Mouse (Mus musculus) embryonic facial prominence, embryonic 14.5 days (tissue): ENCODE data around the gene Npepl1. TPM values are rescaled to one million over a fixed set of nuclear protein-coding genes. Genes with fewer than 3 reads are reported as not detected.

Source experiments
- ATAC-seq: fragments of 200-750 bp; cut with Nextera tagmentation; 2 replicates; pipeline ENCODE4 v1.8.0; 2017; ENCODE audit warnings: low read depth, moderate number of reproducible peaks, moderate TSS enrichment
- DNase-seq: peaks from one replicate; pipeline ENCODE4 v3.0.0-alpha.2; 2015; ENCODE audit warnings: low spot score
- H3K27ac ChIP-seq: fragments of 300-500 bp; sonication (generic); replicated peaks from 2 replicates; pipeline ENCODE4 v1.5.1; 2014; ENCODE audit warnings: low read depth, mild to moderate bottlenecking, low read length, moderate library complexity
- H3K27me3 ChIP-seq: fragments of 300-500 bp; sonication (generic); replicated peaks from 2 replicates; pipeline ENCODE4 v1.6.1; 2014; ENCODE audit warnings: low read length; ENCODE audit not compliant: control insufficient read depth, insufficient read depth
- H3K36me3 ChIP-seq: fragments of 300-500 bp; sonication (generic); 2 replicates; pipeline ENCODE4 v1.6.1; 2014; ENCODE audit warnings: low read length, mixed read lengths; ENCODE audit not compliant: control insufficient read depth, insufficient read depth
- H3K4me1 ChIP-seq: fragments of 300-500 bp; sonication (generic); 2 replicates; pipeline ENCODE4 v1.6.1; 2014; ENCODE audit warnings: antibody characterized with exemption, low read length; ENCODE audit not compliant: control insufficient read depth, insufficient read depth
- H3K4me2 ChIP-seq: fragments of 300-500 bp; sonication (generic); 2 replicates; pipeline ENCODE4 v1.6.1; 2014; ENCODE audit warnings: low read depth, mild to moderate bottlenecking, low read length, moderate library complexity, mixed read lengths
- H3K4me3 ChIP-seq: fragments of 300-500 bp; sonication (generic); 2 replicates; pipeline ENCODE4 v1.5.1; 2014; ENCODE audit warnings: low read depth, mild to moderate bottlenecking, low read length
- H3K9ac ChIP-seq: fragments of 300-500 bp; sonication (generic); 2 replicates; pipeline ENCODE4 v1.6.1; 2014; ENCODE audit warnings: low read depth, mild to moderate bottlenecking, low read length, moderate library complexity, mixed read lengths
- H3K9me3 ChIP-seq: fragments of 300-500 bp; sonication (generic); 2 replicates; pipeline ENCODE4 v1.6.1; 2016; ENCODE audit warnings: low read length; ENCODE audit not compliant: control insufficient read depth
- WGBS: fragments of 180-500 bp; shearing (Covaris S2); extraction: QIAGEN DNeasy Blood & Tissue Kit; methylation state at CpG from one replicate; pipeline ENCODE4 v1.1.7; 2014; 5-methylcytosine and 5-hydroxymethylcytosine counted together
- polyA plus RNA-seq: library from polyadenylated mRNA; unstranded; fragments of >200 nt; fragmentation: Nextera tagmentation; extraction: Ambion mirVana; gene quantifications from 2 replicates; pipeline ENCODE4 v1.2.1, GENCODE M21; 2014

The Npepl1 gene
- polyA plus RNA-seq, result 79.9 and 80.6 TPM in 2 replicates

- Histone ChIP-seq H3K36me3 (peaks cover 10% of the 10 kb centered on the region; the same call in 1 of the 2 replicates), H3K27me3 (no peaks in the 10 kb centered on the region), H3K4me1 (peaks cover 7% of the 10 kb centered on the region; the same call in 1 of the 2 replicates), H3K4me3 (peak within 1 kb of the TSS; percentile 62), H3K27ac (peak within 1 kb of the TSS; percentile 70), H3K9ac (peak within 1 kb of the TSS; percentile 93), H3K9me3 (no peaks in the 10 kb centered on the region), H3K4me2 (peak within 1 kb of the TSS; percentile 92)
- ATAC-seq, result peak; percentile 91
- DNase-seq, result peak; percentile 41
- 13% methylated on average over 12 of the region's 90 CpGs for WGBS
These were observed at the start of gene Npepl1 for GRCm38 (mm10) chr2:174109991-174110782. Gene Npepl1, plus strand, starts transcription at chr2:174110349.

DNA sequence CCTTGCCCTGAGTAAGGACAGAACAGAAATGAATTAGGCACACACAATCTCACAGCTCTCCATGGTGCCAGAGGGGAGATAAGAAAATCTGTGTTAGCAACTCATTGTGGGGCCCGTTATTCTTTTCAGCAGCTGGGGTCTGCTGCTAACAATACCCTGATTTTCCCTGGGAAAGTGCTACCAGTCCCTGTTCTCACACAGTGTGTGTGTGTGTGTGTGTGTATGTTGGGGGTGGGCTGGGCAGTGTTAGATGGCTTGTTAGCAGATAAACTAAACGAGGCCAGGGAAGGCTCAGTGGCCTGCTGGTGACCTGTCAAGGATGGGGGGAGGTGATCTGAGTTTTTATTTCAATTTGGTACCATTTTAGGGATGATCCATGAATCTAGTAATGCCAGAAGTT lies 48.9 kb upstream of the Npepl1 start:
- H3K4me2 ChIP-seq, result no peak overlapping the region
- peaks cover 24% of the 10 kb centered on the region for H3K4me1 ChIP-seq
- WGBS, result 49% methylated on average over 2 of the region's 2 CpGs
- DNase-seq, result no peak
- H3K9me3 ChIP-seq, result no peaks in the 10 kb centered on the region
- no peak overlapping the region for H3K27ac ChIP-seq
- H3K36me3 ChIP-seq, result no peaks in the 10 kb centered on the region
- no peaks in the 10 kb centered on the region for H3K27me3 ChIP-seq
- no peak overlapping the region for H3K9ac ChIP-seq
- no peak overlapping the region for H3K4me3 ChIP-seq
- ATAC-seq, result no peak

GRCm38 (mm10) chr2:174063074-174063473 lies 47.1 kb upstream of the Npepl1 start:
- ATAC-seq (no peak), DNase-seq (peak; percentile 21)
- no peaks in the 10 kb centered on the region for H3K9me3 ChIP-seq
- H3K27me3 ChIP-seq, result no peaks in the 10 kb centered on the region
- peaks cover 20% of the 10 kb centered on the region for H3K4me1 ChIP-seq
- peak overlapping the region; percentile 1 for H3K27ac ChIP-seq
- H3K4me2 ChIP-seq, result no peak overlapping the region
- H3K36me3 ChIP-seq, result no peaks in the 10 kb centered on the region
- WGBS, result 71% methylated on average over 6 of the region's 6 CpGs
- H3K4me3 ChIP-seq, result no peak overlapping the region
- H3K9ac ChIP-seq, result no peak overlapping the region

- Histone ChIP-seq H3K4me2 (no peak overlapping the region), H3K4me1 (peaks cover 15% of the 10 kb centered on the region), H3K9me3 (no peaks in the 10 kb centered on the region), H3K9ac (no peak overlapping the region), H3K36me3 (no peaks in the 10 kb centered on the region), H3K4me3 (no peak overlapping the region), H3K27ac (peak overlapping the region; percentile 1; the same call in 1 of the 2 replicates), H3K27me3 (no peaks in the 10 kb centered on the region)
- DNase-seq, result peak; percentile 56
- ATAC-seq, result peak; percentile 26; the same call in 1 of the 2 replicates
- 63% methylated on average over 9 of the region's 9 CpGs for WGBS
These were observed 46.5 kb upstream of the Npepl1 start for GRCm38 (mm10) chr2:174063527-174064211.

- Histone ChIP-seq H3K27me3 (no peaks in the 10 kb centered on the region), H3K9me3 (no peaks in the 10 kb centered on the region), H3K4me3 (no peak overlapping the region), H3K9ac (no peak overlapping the region), H3K27ac (no peak overlapping the region), H3K4me1 (peaks cover 11% of the 10 kb centered on the region), H3K36me3 (no peaks in the 10 kb centered on the region), H3K4me2 (no peak overlapping the region)
- DNase-seq (no peak), ATAC-seq (no peak)
- WGBS, result 74% methylated on average over 6 of the region's 6 CpGs
These were observed 42.2 kb upstream of the Npepl1 start for GRCm38 (mm10) chr2:174067793-174068419.

DNA sequence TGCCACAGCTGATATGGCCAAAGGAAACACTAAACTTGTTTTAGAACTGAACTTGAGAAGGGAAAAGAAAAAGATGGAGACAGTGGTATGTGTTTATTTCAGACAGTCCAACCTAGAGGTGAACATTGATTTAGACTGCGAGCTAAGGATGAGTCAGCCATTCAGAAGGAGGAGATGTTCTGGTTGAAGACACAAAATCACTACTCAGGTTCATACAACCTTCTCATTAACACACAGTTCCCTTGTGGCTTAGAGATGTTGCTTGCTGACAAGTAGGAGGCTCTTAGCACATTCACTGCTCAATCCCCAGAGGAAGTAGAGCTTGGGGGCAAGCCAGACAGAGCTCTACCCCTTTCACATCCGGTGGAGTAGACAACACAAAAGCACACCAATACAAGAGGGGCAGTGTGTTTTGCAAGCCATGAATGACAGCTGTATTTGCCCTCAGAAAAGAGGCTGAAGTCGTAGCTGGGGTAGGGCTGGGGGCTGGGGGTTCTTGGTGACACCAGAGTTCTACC lies 40.6 kb upstream of the Npepl1 start:
- DNase-seq (peak; percentile 26), ATAC-seq (no peak)
- no peak overlapping the region for H3K9ac ChIP-seq
- no peaks in the 10 kb centered on the region for H3K9me3 ChIP-seq
- peaks cover 9% of the 10 kb centered on the region for H3K4me1 ChIP-seq
- no peaks in the 10 kb centered on the region for H3K27me3 ChIP-seq
- H3K27ac ChIP-seq, result no peak overlapping the region
- no peak overlapping the region for H3K4me2 ChIP-seq
- WGBS, result 61% methylated on average over 3 of the region's 3 CpGs
- H3K4me3 ChIP-seq, result no peak overlapping the region
- no peaks in the 10 kb centered on the region for H3K36me3 ChIP-seq

DNA sequence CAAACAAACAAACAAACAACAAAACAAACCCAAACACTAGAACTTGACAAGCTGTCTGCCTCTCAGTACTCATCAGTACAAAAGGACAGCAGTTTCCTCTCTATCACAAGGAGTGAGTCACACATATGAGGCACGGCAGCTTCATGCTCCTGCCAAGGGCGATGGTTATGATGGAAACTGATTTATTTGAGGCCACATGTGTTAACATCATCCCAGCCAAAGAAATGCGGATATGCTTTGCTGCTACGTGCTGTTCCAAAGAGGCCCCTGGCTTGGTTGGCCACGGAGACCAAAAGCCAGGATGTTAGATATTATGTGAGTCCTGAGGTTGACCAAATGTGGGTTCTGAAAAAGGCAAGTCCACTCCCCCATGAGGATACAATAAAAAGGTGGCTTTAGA lies 38.7 kb upstream of the Npepl1 start:
- Histone ChIP-seq H3K9me3 (no peaks in the 10 kb centered on the region), H3K27me3 (no peaks in the 10 kb centered on the region), H3K4me1 (peaks cover 15% of the 10 kb centered on the region), H3K4me3 (no peak overlapping the region), H3K27ac (no peak overlapping the region), H3K36me3 (no peaks in the 10 kb centered on the region), H3K9ac (no peak overlapping the region), H3K4me2 (no peak overlapping the region)
- no peak for ATAC-seq
- no peak for DNase-seq
- 76% methylated on average over 5 of the region's 5 CpGs for WGBS

- Histone ChIP-seq H3K27me3 (no peaks in the 10 kb centered on the region), H3K27ac (peak overlapping the region; percentile 59), H3K4me2 (no peak overlapping the region), H3K36me3 (no peaks in the 10 kb centered on the region), H3K4me1 (peaks cover 19% of the 10 kb centered on the region), H3K4me3 (no peak overlapping the region), H3K9ac (no peak overlapping the region), H3K9me3 (no peaks in the 10 kb centered on the region)
- WGBS, result 40% methylated on average over 5 of the region's 5 CpGs
- peak; percentile 67 for DNase-seq
- no peak for ATAC-seq
These were observed 36.9 kb upstream of the Npepl1 start for GRCm38 (mm10) chr2:174073156-174073790.
